In genomic region chr6:47291973-47292372, GRCm38 (mm10) we compare ENCODE assay signal across 24 mouse cellular contexts.
A peak's percentile ranks its signal among the peaks of the same experiment; 100 is the strongest.
DNase-seq lines count a peak whose midpoint lies in the region; ATAC-seq and TF ChIP-seq lines count a peak whose summit lies in the region.
"Had no signal": no experiment of that assay in that cellular context is flagged by ENCODE, and none has a peak within 500 bp of the region (broad histone marks: within the 10 kb centered on the region; RNA-seq: fewer than 3 reads in every experiment).

No protein-coding gene starts in this region.

- no peaks in the 10 kb centered on the region for H3K4me1 ChIP-seq in hindbrain, embryonic 12.5 days
- peaks cover 3% of the 10 kb centered on the region; the same call in 1 of the 2 replicates for H3K4me1 ChIP-seq in hindbrain, embryonic 10.5 days (replicated peaks)
- no peaks in the 10 kb centered on the region for H3K4me1 ChIP-seq in midbrain, postnatal 0 days (ENCODE audit: insufficient read depth, low read length)
- H3K4me1 ChIP-seq in midbrain, embryonic 11.5 days (ENCODE audit: control insufficient read depth, insufficient read depth, low read length) = no peaks in the 10 kb centered on the region
- no peaks in the 10 kb centered on the region for H3K4me1 ChIP-seq in neural tube, embryonic 14.5 days (ENCODE audit: control insufficient read depth, insufficient read depth, low read length)
- H3K4me1 ChIP-seq: embryonic facial prominence, embryonic 13.5 days; kidney, embryonic 15.5 days; limb, embryonic 13.5 days; midbrain, embryonic 12.5 days had no signal

- no peaks in the 10 kb centered on the region for H3K27me3 ChIP-seq in hindbrain, embryonic 12.5 days
- H3K27me3 ChIP-seq in hindbrain, embryonic 10.5 days (ENCODE audit: insufficient read depth, poor library complexity, severe bottlenecking) = no peaks in the 10 kb centered on the region
- H3K27me3 ChIP-seq in midbrain, postnatal 0 days (ENCODE audit: insufficient read depth, low read length) = no peaks in the 10 kb centered on the region
- H3K27me3 ChIP-seq in midbrain, embryonic 11.5 days (ENCODE audit: control insufficient read depth, insufficient read depth, low read length) = no peaks in the 10 kb centered on the region
- no peaks in the 10 kb centered on the region for H3K27me3 ChIP-seq in neural tube, embryonic 14.5 days (ENCODE audit: control insufficient read depth, insufficient read depth, low read length)
- H3K27me3 ChIP-seq: embryonic facial prominence, embryonic 13.5 days; kidney, embryonic 15.5 days; limb, embryonic 13.5 days; midbrain, embryonic 12.5 days had no signal

- H3K4me3 ChIP-seq in hindbrain, embryonic 12.5 days = no peak overlapping the region
- no peak overlapping the region for H3K4me3 ChIP-seq in hindbrain, embryonic 10.5 days
- no peak overlapping the region for H3K4me3 ChIP-seq in midbrain, postnatal 0 days (ENCODE audit: low read depth, low read length)
- no peak overlapping the region for H3K4me3 ChIP-seq in midbrain, embryonic 11.5 days (ENCODE audit: low read depth, low read length)
- no peak overlapping the region for H3K4me3 ChIP-seq in neural tube, embryonic 14.5 days (ENCODE audit: low read depth, low read length)
- H3K4me3 ChIP-seq: embryonic facial prominence, embryonic 13.5 days; kidney, embryonic 15.5 days; limb, embryonic 13.5 days; midbrain, embryonic 12.5 days; myocyte had no signal

- no peak overlapping the region for H3K4me2 ChIP-seq in hindbrain, embryonic 12.5 days (replicated peaks)
- H3K4me2 ChIP-seq in midbrain, postnatal 0 days (ENCODE audit: low read depth, low read length, poor library complexity, severe bottlenecking) = no peak overlapping the region
- no peak overlapping the region for H3K4me2 ChIP-seq in midbrain, embryonic 11.5 days
- H3K4me2 ChIP-seq in neural tube, embryonic 14.5 days (ENCODE audit: low read depth, low read length) = no peak overlapping the region
- H3K4me2 ChIP-seq: embryonic facial prominence, embryonic 13.5 days; kidney, embryonic 15.5 days; limb, embryonic 13.5 days; liver, embryonic 11.5 days; midbrain, embryonic 12.5 days had no signal

- intact Hi-C loops in left cerebral cortex, postnatal 25 days (cut with DNase I) = no loop called here

- H3K9ac ChIP-seq in hindbrain, embryonic 12.5 days = no peak overlapping the region
- H3K9ac ChIP-seq in midbrain, postnatal 0 days (replicated peaks; ENCODE audit: low read length, poor library complexity, severe bottlenecking) = no peak overlapping the region
- H3K9ac ChIP-seq in midbrain, embryonic 11.5 days (ENCODE audit: low read length) = no peak overlapping the region
- H3K9ac ChIP-seq in neural tube, embryonic 14.5 days (replicated peaks; ENCODE audit: low read depth, low read length) = no peak overlapping the region
- H3K9ac ChIP-seq: embryonic facial prominence, embryonic 13.5 days; kidney, embryonic 15.5 days; limb, embryonic 13.5 days; midbrain, embryonic 12.5 days had no signal

- peak; percentile 66 for ATAC-seq in hindbrain, embryonic 12.5 days (ENCODE audit: low FRiP score)
- ATAC-seq in midbrain, postnatal 0 days (ENCODE audit: low FRiP score) = no peak
- no peak for ATAC-seq in midbrain, embryonic 11.5 days (ENCODE audit: low FRiP score)
- peak; percentile 72; the same call in 1 of the 2 replicates for ATAC-seq in neural tube, embryonic 14.5 days (ENCODE audit: low read depth)
- ATAC-seq: CD4-positive, CD25-positive, alpha-beta regulatory T cell, adult 4 months had no signal

- peak; percentile 12; the same call in 1 of the 2 replicates for TF ChIP-seq CTCF in midbrain, postnatal 0 days (IDR thresholded peaks at IDR 0.05)
- no peak for TF ChIP-seq CTCF in brain, embryonic 14.5 days (IDR thresholded peaks at IDR 0.05; ENCODE audit: borderline replicate concordance, extremely low read depth, insufficient read depth, insufficient read length)

- no peaks in the 10 kb centered on the region for H3K36me3 ChIP-seq in hindbrain, embryonic 12.5 days
- no peaks in the 10 kb centered on the region for H3K36me3 ChIP-seq in hindbrain, embryonic 10.5 days
- no peaks in the 10 kb centered on the region for H3K36me3 ChIP-seq in midbrain, postnatal 0 days (ENCODE audit: insufficient read depth, low read length)
- no peaks in the 10 kb centered on the region for H3K36me3 ChIP-seq in midbrain, embryonic 11.5 days (ENCODE audit: control insufficient read depth, insufficient read depth, low read length)
- no peaks in the 10 kb centered on the region for H3K36me3 ChIP-seq in neural tube, embryonic 14.5 days (ENCODE audit: control insufficient read depth, insufficient read depth, low read length)
- H3K36me3 ChIP-seq: embryonic facial prominence, embryonic 13.5 days; kidney, embryonic 15.5 days; limb, embryonic 13.5 days; midbrain, embryonic 12.5 days had no signal

- no peak overlapping the region for H3K27ac ChIP-seq in hindbrain, embryonic 12.5 days
- H3K27ac ChIP-seq in hindbrain, embryonic 10.5 days = no peak overlapping the region
- H3K27ac ChIP-seq in midbrain, postnatal 0 days (ENCODE audit: low read depth, low read length) = no peak overlapping the region
- no peak overlapping the region for H3K27ac ChIP-seq in midbrain, embryonic 11.5 days (ENCODE audit: low read depth, low read length)
- no peak overlapping the region for H3K27ac ChIP-seq in neural tube, embryonic 14.5 days (ENCODE audit: low read depth, low read length)
- H3K27ac ChIP-seq: embryonic facial prominence, embryonic 13.5 days; kidney, embryonic 15.5 days; limb, embryonic 13.5 days; midbrain, embryonic 12.5 days had no signal

- no peak for TF ChIP-seq POLR2A in brain, embryonic 14.5 days (IDR thresholded peaks at IDR 0.05; ENCODE audit: borderline replicate concordance, extremely low read depth, insufficient read depth, insufficient read length, poor library complexity, severe bottlenecking)

- H3K9me3 ChIP-seq in hindbrain, embryonic 12.5 days (replicated peaks) = no peaks in the 10 kb centered on the region
- no peaks in the 10 kb centered on the region for H3K9me3 ChIP-seq in hindbrain, embryonic 10.5 days
- H3K9me3 ChIP-seq in midbrain, postnatal 0 days (ENCODE audit: low read length) = no peaks in the 10 kb centered on the region
- H3K9me3 ChIP-seq in midbrain, embryonic 11.5 days (ENCODE audit: control insufficient read depth, low read length) = no peaks in the 10 kb centered on the region
- H3K9me3 ChIP-seq in neural tube, embryonic 14.5 days (ENCODE audit: control insufficient read depth, low read length) = no peaks in the 10 kb centered on the region
- H3K9me3 ChIP-seq: embryonic facial prominence, embryonic 13.5 days; kidney, embryonic 15.5 days; limb, embryonic 13.5 days; midbrain, embryonic 12.5 days had no signal

- no peak for DNase-seq in hindbrain, embryonic 10.5 days (ENCODE audit: low spot score)
- peak; percentile 38 for DNase-seq in midbrain, postnatal 0 days (ENCODE audit: low spot score)
- no peak for DNase-seq in midbrain, embryonic 11.5 days (ENCODE audit: low spot score, missing footprints)
- peak; percentile 68 for DNase-seq in brain, embryonic 14.5 days (ENCODE audit: low read depth)
- DNase-seq in left cerebral cortex, postnatal 25 days (ENCODE audit: low spot score in 2 of 2) = no peak
- DNase-seq: adrenal gland, postnatal 25 days; cerebellum, adult 18-20 months; cerebellum, postnatal 10 days; gastrocnemius, postnatal 14 days; heart, postnatal 14 days; kidney, adult 18-20 months; kidney, postnatal 25 days; lung, postnatal 36 days; thymus, adult 2 months; thymus, postnatal 36 days had no signal

Comparison
In these comparisons a context has a peak if more than half of its experiments do, and no peak if none do; other contexts are left out.
1. DNase-seq: peak in midbrain, postnatal 0 days (single experiment) and brain, embryonic 14.5 days (single experiment); none in hindbrain, embryonic 10.5 days (single experiment), midbrain, embryonic 11.5 days (single experiment) and left cerebral cortex, postnatal 25 days (0 of 2).
2. ATAC-seq: peak in hindbrain, embryonic 12.5 days (single experiment) and neural tube, embryonic 14.5 days (single experiment); none in midbrain, postnatal 0 days (single experiment) and midbrain, embryonic 11.5 days (single experiment).